Mouse (Mus musculus): ENCODE data around the gene Cib3. TPM values are rescaled to one million over a fixed set of nuclear protein-coding genes. Genes with fewer than 3 reads are reported as not detected.

Cib3 gene
- polyA plus RNA-seq, 1 experiment from 2014 or later = not detected

DNA sequence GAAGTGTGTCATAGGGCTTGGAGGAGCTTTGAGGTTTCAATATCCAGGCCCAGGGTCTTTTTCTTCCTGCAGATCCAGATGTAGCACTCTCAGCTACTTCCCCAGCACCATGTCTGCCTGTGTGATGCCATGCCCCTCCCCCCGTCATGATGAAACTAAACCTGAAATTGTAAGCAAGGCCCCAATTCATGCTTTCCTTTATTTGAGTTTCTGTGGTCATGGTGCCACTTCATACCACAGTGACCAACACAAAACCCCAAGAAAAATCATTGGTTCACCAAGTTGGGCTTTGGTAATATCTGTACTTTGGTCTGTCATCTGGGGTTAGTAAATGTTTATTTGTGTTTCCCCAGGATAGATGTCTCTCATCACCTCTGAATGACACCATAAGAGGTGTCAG, 4.1 kb downstream of the Cib3 start:
- WGBS (ENCODE audit: insufficient replicate concordance) = 67% methylated on average over 1 of the region's 1 CpGs
- TF ChIP-seq EP300 (IDR thresholded peaks at IDR 0.05; ENCODE audit: low read depth) = no peak
- no peak for TF ChIP-seq CTCF (IDR thresholded peaks at IDR 0.05; ENCODE audit: low read depth)
- no peak overlapping the region for H3K4me3 ChIP-seq (ENCODE audit: low read depth, low read length)
- H3K27me3 ChIP-seq (ENCODE audit: insufficient read depth, low read length) = no peaks in the 10 kb centered on the region
- ATAC-seq = peak; percentile 83
- H3K36me3 ChIP-seq (replicated peaks; ENCODE audit: insufficient read depth, low read length) = no peaks in the 10 kb centered on the region
- H3K4me2 ChIP-seq (ENCODE audit: low read depth, low read length) = no peak overlapping the region
- H3K27ac ChIP-seq (ENCODE audit: low read depth) = no peak overlapping the region
- H3K9me3 ChIP-seq (ENCODE audit: low read length) = peaks cover under 1% of the 10 kb centered on the region; the same call in 1 of the 2 replicates
- no peak overlapping the region for H3K9ac ChIP-seq (replicated peaks)
- peak; percentile 43 for DNase-seq
- no peaks in the 10 kb centered on the region for H3K4me1 ChIP-seq (ENCODE audit: insufficient read depth)

DNA sequence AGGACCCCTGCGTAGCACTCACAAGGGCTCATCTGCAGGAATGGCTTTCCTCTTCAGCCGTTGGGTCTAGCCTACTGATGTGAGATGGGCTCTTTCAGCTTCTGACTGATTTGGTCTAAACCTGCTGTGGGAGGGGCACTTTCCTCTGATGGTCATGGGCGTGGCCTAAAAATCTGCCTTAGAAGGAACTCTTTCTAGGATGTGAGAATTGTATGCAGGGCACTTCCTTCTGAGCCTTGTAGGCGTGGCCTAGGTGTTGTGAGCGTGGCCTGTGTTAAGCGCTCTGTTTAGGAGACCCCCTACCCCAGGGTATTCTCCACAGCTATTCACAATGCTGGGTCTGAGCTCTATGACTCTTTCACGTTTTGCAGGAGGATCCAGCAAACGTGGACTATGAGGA, 14.6 kb downstream of the Cib3 start:
- no peak overlapping the region for H3K4me2 ChIP-seq (ENCODE audit: low read depth, low read length)
- DNase-seq (no peak), ATAC-seq (no peak)
- WGBS (ENCODE audit: insufficient replicate concordance) = 60% methylated on average over 8 of the region's 8 CpGs
- H3K27me3 ChIP-seq (ENCODE audit: insufficient read depth, low read length) = no peaks in the 10 kb centered on the region
- TF ChIP-seq CTCF (IDR thresholded peaks at IDR 0.05; ENCODE audit: low read depth) (no peak), EP300 (IDR thresholded peaks at IDR 0.05; ENCODE audit: low read depth) (no peak)
- no peak overlapping the region for H3K9ac ChIP-seq (replicated peaks)
- peaks cover 7% of the 10 kb centered on the region for H3K9me3 ChIP-seq (ENCODE audit: low read length)
- H3K36me3 ChIP-seq (replicated peaks; ENCODE audit: insufficient read depth, low read length) = no peaks in the 10 kb centered on the region
- H3K4me3 ChIP-seq (ENCODE audit: low read depth, low read length) = no peak overlapping the region
- H3K27ac ChIP-seq (ENCODE audit: low read depth) = no peak overlapping the region
- no peaks in the 10 kb centered on the region for H3K4me1 ChIP-seq (ENCODE audit: insufficient read depth)

DNA sequence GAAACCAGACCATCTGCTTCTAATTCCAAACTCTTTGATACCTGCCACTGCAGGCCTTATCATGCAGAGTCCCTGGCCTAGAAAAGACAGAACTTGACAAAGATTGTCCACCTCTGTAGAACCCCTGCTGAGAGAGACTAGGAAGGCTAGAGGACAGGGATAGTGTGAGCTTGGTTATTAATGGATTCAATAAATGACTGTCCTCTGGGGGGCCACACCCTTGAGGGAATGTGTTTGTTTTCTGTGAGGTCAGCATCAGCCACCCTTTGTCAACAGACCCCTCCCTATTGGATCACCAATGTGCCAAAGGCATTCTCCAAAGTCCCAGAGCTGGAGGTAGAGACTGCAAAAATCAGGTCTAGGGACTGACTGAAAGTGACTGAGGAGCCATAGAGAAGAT, 20.6 kb downstream of the Cib3 start:
- H3K4me2 ChIP-seq (ENCODE audit: low read depth, low read length) = no peak overlapping the region
- no peak overlapping the region for H3K27ac ChIP-seq (ENCODE audit: low read depth)
- H3K36me3 ChIP-seq (replicated peaks; ENCODE audit: insufficient read depth, low read length) = no peaks in the 10 kb centered on the region
- no peak overlapping the region for H3K9ac ChIP-seq (replicated peaks)
- no peaks in the 10 kb centered on the region for H3K9me3 ChIP-seq (ENCODE audit: low read length)
- H3K4me1 ChIP-seq (ENCODE audit: insufficient read depth) = peaks cover 4% of the 10 kb centered on the region
- no peaks in the 10 kb centered on the region for H3K27me3 ChIP-seq (ENCODE audit: insufficient read depth, low read length)
- H3K4me3 ChIP-seq (ENCODE audit: low read depth, low read length) = no peak overlapping the region
- TF ChIP-seq CTCF (IDR thresholded peaks at IDR 0.05; ENCODE audit: low read depth) (no peak), EP300 (IDR thresholded peaks at IDR 0.05; ENCODE audit: low read depth) (no peak)
- no peak for DNase-seq
- ATAC-seq = no peak

DNA sequence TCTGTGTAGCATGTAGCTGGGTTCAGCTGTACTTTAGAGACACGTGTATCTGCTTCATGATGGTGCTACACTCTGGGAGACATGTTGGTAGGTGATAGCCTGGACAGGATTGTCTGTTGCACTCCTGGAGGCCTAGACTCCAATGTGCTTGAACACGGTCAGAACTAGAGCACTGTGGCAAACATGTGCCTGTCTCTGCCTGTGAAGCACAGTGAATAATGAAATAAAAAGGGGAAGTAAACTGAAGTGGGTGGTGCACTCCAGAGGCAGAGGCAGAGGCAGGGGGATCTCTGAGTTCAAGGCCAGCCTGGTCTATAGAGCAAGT, 22.5 kb downstream of the Cib3 start:
- Histone ChIP-seq H3K36me3 (replicated peaks; ENCODE audit: insufficient read depth, low read length) (no peaks in the 10 kb centered on the region), H3K4me1 (ENCODE audit: insufficient read depth) (peaks cover 4% of the 10 kb centered on the region), H3K4me3 (ENCODE audit: low read depth, low read length) (peak overlapping the region; percentile 34), H3K27me3 (ENCODE audit: insufficient read depth, low read length) (no peaks in the 10 kb centered on the region), H3K27ac (ENCODE audit: low read depth) (peak overlapping the region; percentile 50; the same call in 1 of the 2 replicates), H3K4me2 (ENCODE audit: low read depth, low read length) (peak overlapping the region; percentile 59), H3K9ac (replicated peaks) (peak overlapping the region; percentile 33; the same call in 1 of the 2 replicates), H3K9me3 (ENCODE audit: low read length) (no peaks in the 10 kb centered on the region)
- TF ChIP-seq CTCF (IDR thresholded peaks at IDR 0.05; ENCODE audit: low read depth) = no peak
- no peak for TF ChIP-seq EP300 (IDR thresholded peaks at IDR 0.05; ENCODE audit: low read depth)
- ATAC-seq = no peak
- WGBS (ENCODE audit: insufficient replicate concordance) = 58% methylated on average over 2 of the region's 2 CpGs
- no peak for DNase-seq

DNA sequence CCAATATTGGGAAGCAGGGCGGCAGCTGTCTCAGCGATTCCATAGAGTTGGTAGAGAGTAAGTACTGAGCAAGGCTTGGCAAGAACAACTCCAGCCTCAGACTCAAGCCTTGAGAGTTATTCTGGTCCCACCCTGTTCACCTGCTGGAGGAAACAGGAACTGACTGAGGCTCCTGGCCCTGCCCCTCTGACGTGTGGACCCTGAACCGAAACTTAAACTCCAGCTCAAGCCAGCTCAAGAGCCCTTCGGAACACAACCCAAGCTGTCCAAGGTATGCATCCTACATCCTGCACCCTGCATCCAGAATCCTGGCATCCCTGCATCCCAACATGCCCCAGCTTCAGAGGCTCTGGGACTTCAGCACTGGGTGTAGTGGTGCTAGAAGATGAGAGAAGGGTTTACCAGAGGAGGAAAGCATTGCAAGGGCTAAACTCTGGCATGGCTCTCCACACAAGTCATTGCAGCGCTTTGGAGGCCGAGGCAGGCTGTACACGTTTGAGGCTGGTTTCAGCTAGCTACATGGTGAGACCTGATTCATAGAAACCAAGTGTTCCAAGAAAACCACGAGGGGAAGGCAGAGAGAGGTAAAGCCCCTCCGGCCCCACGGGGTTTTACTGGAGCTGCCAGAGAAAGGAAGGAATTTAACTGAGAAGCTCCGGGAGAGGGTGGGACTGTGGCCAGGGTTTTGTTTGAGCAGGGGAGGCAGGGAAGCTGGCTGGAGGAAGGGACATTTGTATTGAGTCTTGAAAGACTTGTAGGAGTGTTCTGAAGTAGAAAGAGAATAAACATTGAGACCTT, 23.0 kb downstream of the Cib3 start, which contains the start of gene Hsh2d:
Gene Hsh2d, plus strand, starts transcription at position 222 of the 798 bp plus-strand sequence.
- ATAC-seq (peak; percentile 77), DNase-seq (peak; percentile 55)
- Histone ChIP-seq H3K4me1 (ENCODE audit: insufficient read depth) (peaks cover 4% of the 10 kb centered on the region), H3K9me3 (ENCODE audit: low read length) (no peaks in the 10 kb centered on the region), H3K27ac (ENCODE audit: low read depth) (peak within 1 kb of the TSS; percentile 50; the same call in 1 of the 2 replicates), H3K36me3 (replicated peaks; ENCODE audit: insufficient read depth, low read length) (no peaks in the 10 kb centered on the region), H3K4me2 (ENCODE audit: low read depth, low read length) (peak within 1 kb of the TSS; percentile 59), H3K27me3 (ENCODE audit: insufficient read depth, low read length) (no peaks in the 10 kb centered on the region), H3K4me3 (ENCODE audit: low read depth, low read length) (peak within 1 kb of the TSS; percentile 34), H3K9ac (replicated peaks) (peak within 1 kb of the TSS; percentile 33)
- WGBS (ENCODE audit: insufficient replicate concordance) = 54% methylated on average over 12 of the region's 12 CpGs
- TF ChIP-seq CTCF (IDR thresholded peaks at IDR 0.05; ENCODE audit: low read depth) (peak; percentile 52), EP300 (IDR thresholded peaks at IDR 0.05; ENCODE audit: low read depth) (no peak)

GRCm38 (mm10) chr8:72187793-72188331, 24.8 kb downstream of the Cib3 start:
- Histone ChIP-seq H3K4me2 (ENCODE audit: low read depth, low read length) (no peak overlapping the region), H3K36me3 (replicated peaks; ENCODE audit: insufficient read depth, low read length) (no peaks in the 10 kb centered on the region), H3K4me3 (ENCODE audit: low read depth, low read length) (no peak overlapping the region), H3K27me3 (ENCODE audit: insufficient read depth, low read length) (no peaks in the 10 kb centered on the region), H3K27ac (ENCODE audit: low read depth) (no peak overlapping the region), H3K9me3 (ENCODE audit: low read length) (no peaks in the 10 kb centered on the region), H3K4me1 (ENCODE audit: insufficient read depth) (peaks cover 9% of the 10 kb centered on the region), H3K9ac (replicated peaks) (no peak overlapping the region)
- TF ChIP-seq CTCF (IDR thresholded peaks at IDR 0.05; ENCODE audit: low read depth) (no peak), EP300 (IDR thresholded peaks at IDR 0.05; ENCODE audit: low read depth) (no peak)
- DNase-seq (no peak), ATAC-seq (no peak)
- 64% methylated on average over 2 of the region's 2 CpGs for WGBS (ENCODE audit: insufficient replicate concordance)
